Mouse (Mus musculus) limb, embryonic 13.5 days (tissue): ENCODE results near the gene Mecom. TPM values are rescaled to one million over a fixed set of nuclear protein-coding genes. Genes with fewer than 3 reads are reported as not detected.

Experiments
- ATAC-seq: fragments of 200-750 bp; cut with Nextera tagmentation; 2 replicates; pipeline ENCODE4 v1.8.0; 2017; ENCODE audit warnings: low read depth, moderate number of reproducible peaks, moderate TSS enrichment; ENCODE audit not compliant: low FRiP score
- H3K27ac ChIP-seq: fragments of 300-500 bp; sonication (generic); 2 replicates; pipeline ENCODE4 v1.5.1; 2015; ENCODE audit warnings: inconsistent platforms, mild to moderate bottlenecking, moderate library complexity
- H3K27me3 ChIP-seq: fragments of 300-500 bp; sonication (generic); 2 replicates; pipeline ENCODE4 v1.6.1; 2015; ENCODE audit warnings: mild to moderate bottlenecking, inconsistent platforms
- H3K36me3 ChIP-seq: fragments of 300-500 bp; sonication (generic); 2 replicates; pipeline ENCODE4 v1.6.1; 2015; ENCODE audit warnings: inconsistent platforms, mild to moderate bottlenecking, moderate library complexity
- H3K4me1 ChIP-seq: fragments of 300-500 bp; sonication (generic); 2 replicates; pipeline ENCODE4 v1.6.1; 2015; ENCODE audit warnings: inconsistent platforms
- H3K4me2 ChIP-seq: fragments of 300-500 bp; sonication (generic); replicated peaks from 2 replicates; pipeline ENCODE4 v1.6.1; 2015; ENCODE audit warnings: inconsistent platforms, mild to moderate bottlenecking, moderate library complexity
- H3K4me3 ChIP-seq: fragments of 300-500 bp; sonication (generic); 2 replicates; pipeline ENCODE4 v1.5.1; 2015; ENCODE audit warnings: moderate library complexity, mild to moderate bottlenecking, inconsistent platforms
- H3K9ac ChIP-seq: fragments of 300-500 bp; sonication (generic); 2 replicates; pipeline ENCODE4 v1.6.1; 2015; ENCODE audit warnings: mild to moderate bottlenecking, inconsistent platforms
- H3K9me3 ChIP-seq: fragments of 300-500 bp; sonication (generic); 2 replicates; pipeline ENCODE4 v1.6.1; 2016; ENCODE audit warnings: inconsistent platforms
- WGBS: fragments of 180-500 bp; shearing (Covaris S2); methylation state at CpG from one replicate; pipeline ENCODE4 v1.1.7; 2015; 5-methylcytosine and 5-hydroxymethylcytosine counted together
- polyA plus RNA-seq: library from polyadenylated mRNA; unstranded; fragments of >200 nt; fragmentation: Nextera tagmentation; extraction: Ambion mirVana; gene quantifications from 2 replicates; pipeline ENCODE4 v1.2.1, GENCODE M21; 2015

Gene Mecom
- polyA plus RNA-seq, 1 experiment from 2014 or later: 90.7 TPM

- Histone ChIP-seq H3K36me3 (no peaks in the 10 kb centered on the region), H3K9ac (no peak overlapping the region), H3K9me3 (no peaks in the 10 kb centered on the region), H3K4me1 (peaks cover 17% of the 10 kb centered on the region), H3K4me3 (no peak overlapping the region), H3K4me2 (no peak overlapping the region), H3K27me3 (no peaks in the 10 kb centered on the region), H3K27ac (no peak overlapping the region)
- ATAC-seq: no peak
- WGBS: 82% methylated on average over 7 of the region's 7 CpGs
These were observed 429.1 kb downstream of the Mecom start for GRCm38 (mm10) chr3:30118594-30119297.

- ATAC-seq: no peak
- Histone ChIP-seq H3K4me2 (no peak overlapping the region), H3K9me3 (no peaks in the 10 kb centered on the region), H3K4me3 (no peak overlapping the region), H3K9ac (no peak overlapping the region), H3K4me1 (peaks cover 25% of the 10 kb centered on the region), H3K27ac (no peak overlapping the region), H3K36me3 (no peaks in the 10 kb centered on the region), H3K27me3 (no peaks in the 10 kb centered on the region)
- 27% methylated on average over 3 of the region's 3 CpGs for WGBS
These were observed 434.5 kb downstream of the Mecom start for GRCm38 (mm10) chr3:30113249-30113770.

GRCm38 (mm10) chr3:30107945-30108670 is 439.7 kb downstream of the Mecom start:
- Histone ChIP-seq H3K9me3 (no peaks in the 10 kb centered on the region), H3K4me1 (peaks cover 49% of the 10 kb centered on the region), H3K36me3 (no peaks in the 10 kb centered on the region), H3K4me2 (peak overlapping the region; percentile 29; the same call in 1 of the 2 replicates), H3K27ac (peak overlapping the region; percentile 94), H3K27me3 (no peaks in the 10 kb centered on the region), H3K9ac (no peak overlapping the region), H3K4me3 (no peak overlapping the region)
- WGBS: 18% methylated on average over 9 of the region's 9 CpGs
- ATAC-seq: peak; percentile 84

GRCm38 (mm10) chr3:30106481-30106880 is 441.3 kb downstream of the Mecom start:
- H3K27me3 ChIP-seq: no peaks in the 10 kb centered on the region
- H3K4me2 ChIP-seq: peak overlapping the region; percentile 49
- peak overlapping the region; percentile 35; the same call in 1 of the 2 replicates for H3K9ac ChIP-seq
- H3K4me1 ChIP-seq: peaks cover 48% of the 10 kb centered on the region
- no peak for ATAC-seq
- H3K36me3 ChIP-seq: no peaks in the 10 kb centered on the region
- peak overlapping the region; percentile 78 for H3K27ac ChIP-seq
- H3K9me3 ChIP-seq: no peaks in the 10 kb centered on the region
- peak overlapping the region; percentile 2; the same call in 1 of the 2 replicates for H3K4me3 ChIP-seq
- 54% methylated on average over 18 of the region's 18 CpGs for WGBS

- no peak overlapping the region for H3K4me3 ChIP-seq
These were observed 441.9 kb downstream of the Mecom start for GRCm38 (mm10) chr3:30105859-30106258.

GRCm38 (mm10) chr3:30105194-30105823 is 442.5 kb downstream of the Mecom start:
- Histone ChIP-seq H3K9me3 (no peaks in the 10 kb centered on the region), H3K4me1 (peaks cover 48% of the 10 kb centered on the region), H3K4me3 (peak overlapping the region; percentile 24), H3K36me3 (no peaks in the 10 kb centered on the region), H3K27me3 (no peaks in the 10 kb centered on the region), H3K4me2 (peak overlapping the region; percentile 60), H3K27ac (peak overlapping the region; percentile 88), H3K9ac (peak overlapping the region; percentile 25; the same call in 1 of the 2 replicates)
- peak; percentile 35; the same call in 1 of the 2 replicates for ATAC-seq
- WGBS: 7% methylated on average over 15 of the region's 15 CpGs

More at GRCm38 (mm10) chr3:30105859-30106258, 441.9 kb downstream of the Mecom start:
- Histone ChIP-seq H3K36me3 (no peaks in the 10 kb centered on the region), H3K27ac (peak overlapping the region; percentile 34; the same call in 1 of the 2 replicates), H3K4me2 (peak overlapping the region; percentile 60), H3K4me1 (peaks cover 48% of the 10 kb centered on the region), H3K9me3 (no peaks in the 10 kb centered on the region), H3K9ac (no peak overlapping the region), H3K27me3 (no peaks in the 10 kb centered on the region)
- ATAC-seq: no peak
- WGBS: 31% methylated on average over 1 of the region's 1 CpGs

GRCm38 (mm10) chr3:30104515-30105098 is 443.2 kb downstream of the Mecom start:
- ATAC-seq: peak; percentile 20; the same call in 1 of the 2 replicates
- WGBS: 10% methylated on average over 4 of the region's 4 CpGs
- Histone ChIP-seq H3K27ac (peak overlapping the region; percentile 88), H3K4me2 (peak overlapping the region; percentile 60), H3K36me3 (no peaks in the 10 kb centered on the region), H3K4me1 (peaks cover 48% of the 10 kb centered on the region), H3K9me3 (no peaks in the 10 kb centered on the region), H3K9ac (no peak overlapping the region), H3K4me3 (0 out of 2 replicates have a peak overlapping the region, but pooled peaks have one; percentile 24), H3K27me3 (no peaks in the 10 kb centered on the region)

GRCm38 (mm10) chr3:30101146-30101545 is 446.7 kb downstream of the Mecom start:
- no peak for ATAC-seq
- no peaks in the 10 kb centered on the region for H3K9me3 ChIP-seq
- no peak overlapping the region for H3K4me3 ChIP-seq
- 77% methylated on average over 4 of the region's 4 CpGs for WGBS
- H3K4me1 ChIP-seq: peaks cover 39% of the 10 kb centered on the region
- H3K36me3 ChIP-seq: no peaks in the 10 kb centered on the region
- no peaks in the 10 kb centered on the region for H3K27me3 ChIP-seq
- H3K4me2 ChIP-seq: no peak overlapping the region
- H3K9ac ChIP-seq: no peak overlapping the region
- H3K27ac ChIP-seq: no peak overlapping the region

- Histone ChIP-seq H3K9me3 (no peaks in the 10 kb centered on the region), H3K4me1 (peaks cover 25% of the 10 kb centered on the region), H3K9ac (no peak overlapping the region), H3K36me3 (no peaks in the 10 kb centered on the region), H3K27me3 (no peaks in the 10 kb centered on the region), H3K4me2 (no peak overlapping the region), H3K4me3 (no peak overlapping the region), H3K27ac (peak overlapping the region; percentile 28; the same call in 1 of the 2 replicates)
- no peak for ATAC-seq
- 33% methylated on average over 3 of the region's 3 CpGs for WGBS
These were observed 450.1 kb downstream of the Mecom start for GRCm38 (mm10) chr3:30097713-30098112.

- Histone ChIP-seq H3K27me3 (no peaks in the 10 kb centered on the region), H3K36me3 (no peaks in the 10 kb centered on the region), H3K4me1 (peaks cover 31% of the 10 kb centered on the region), H3K4me2 (no peak overlapping the region), H3K27ac (no peak overlapping the region), H3K9ac (no peak overlapping the region), H3K9me3 (no peaks in the 10 kb centered on the region), H3K4me3 (no peak overlapping the region)
- ATAC-seq: no peak
- 43% methylated on average over 4 of the region's 4 CpGs for WGBS
These were observed 450.7 kb downstream of the Mecom start for GRCm38 (mm10) chr3:30097129-30097528.

- peak; percentile 44; the same call in 1 of the 2 replicates for ATAC-seq
- no peaks in the 10 kb centered on the region for H3K27me3 ChIP-seq
- H3K4me1 ChIP-seq: peaks cover 32% of the 10 kb centered on the region
- H3K9ac ChIP-seq: no peak overlapping the region
- WGBS: 23% methylated on average over 1 of the region's 1 CpGs
- no peak overlapping the region for H3K4me2 ChIP-seq
- peak overlapping the region; percentile 12; the same call in 1 of the 2 replicates for H3K27ac ChIP-seq
- H3K9me3 ChIP-seq: no peaks in the 10 kb centered on the region
- no peak overlapping the region for H3K4me3 ChIP-seq
- no peaks in the 10 kb centered on the region for H3K36me3 ChIP-seq
These were observed 454.8 kb downstream of the Mecom start for GRCm38 (mm10) chr3:30093005-30093404.
